Comparison of ENCODE assay signal across 10 mouse cellular contexts in genomic region chr11:30057299-30057698, GRCm38 (mm10). TPM values are rescaled to one million over a fixed set of nuclear protein-coding genes. Genes with fewer than 3 reads are reported as not detected.
A peak's percentile ranks its signal among the peaks of the same experiment; 100 is the strongest.
DNase-seq lines count a peak whose midpoint lies in the region; ATAC-seq and TF ChIP-seq lines count a peak whose summit lies in the region.
"Had no signal": no experiment of that assay in that cellular context is flagged by ENCODE, and none has a peak within 500 bp of the region (broad histone marks: within the 10 kb centered on the region; RNA-seq: fewer than 3 reads in every experiment).

No protein-coding gene starts in this region.

- H3K36me3 ChIP-seq in midbrain, embryonic 11.5 days (ENCODE audit: control insufficient read depth, insufficient read depth, low read length) = no peaks in the 10 kb centered on the region
- H3K36me3 ChIP-seq in midbrain, embryonic 13.5 days = no peaks in the 10 kb centered on the region
- H3K36me3 ChIP-seq: hindbrain, embryonic 15.5 days had no signal

- H3K27ac ChIP-seq in midbrain, embryonic 11.5 days (ENCODE audit: low read depth, low read length) = no peak overlapping the region
- no peak overlapping the region for H3K27ac ChIP-seq in midbrain, embryonic 13.5 days
- H3K27ac ChIP-seq in olfactory bulb, adult 2 months (ENCODE audit: insufficient read depth, low read depth, low read length) = no peak overlapping the region
- H3K27ac ChIP-seq: hindbrain, embryonic 15.5 days had no signal

- no peak overlapping the region for H3K9ac ChIP-seq in midbrain, embryonic 11.5 days (ENCODE audit: low read length)
- no peak overlapping the region for H3K9ac ChIP-seq in midbrain, embryonic 13.5 days (replicated peaks)
- H3K9ac ChIP-seq: hindbrain, embryonic 15.5 days had no signal

- peak; percentile 41; the same call in 1 of the 2 replicates for TF ChIP-seq CTCF in olfactory bulb, adult 2 months (IDR thresholded peaks at IDR 0.05; ENCODE audit: insufficient read depth, low read depth, low read length)

- no peaks in the 10 kb centered on the region for H3K9me3 ChIP-seq in midbrain, embryonic 11.5 days (ENCODE audit: control insufficient read depth, low read length)
- no peaks in the 10 kb centered on the region for H3K9me3 ChIP-seq in midbrain, embryonic 13.5 days
- H3K9me3 ChIP-seq: hindbrain, embryonic 15.5 days had no signal

- ATAC-seq in frontal cortex, adult (ENCODE audit: low TSS enrichment) = peak; percentile 92
- 0 out of 2 replicates have a peak, but pooled peaks have one; percentile 30 for ATAC-seq in midbrain, embryonic 11.5 days (ENCODE audit: low FRiP score)
- ATAC-seq in midbrain, embryonic 13.5 days = no peak
- ATAC-seq: Patski had no signal

- H3K4me2 ChIP-seq in midbrain, embryonic 11.5 days = no peak overlapping the region
- H3K4me2 ChIP-seq in midbrain, embryonic 13.5 days (replicated peaks) = no peak overlapping the region
- H3K4me2 ChIP-seq: hindbrain, embryonic 15.5 days had no signal

- H3K4me1 ChIP-seq in midbrain, embryonic 11.5 days (ENCODE audit: control insufficient read depth, insufficient read depth, low read length) = no peaks in the 10 kb centered on the region
- H3K4me1 ChIP-seq in midbrain, embryonic 13.5 days (replicated peaks) = no peaks in the 10 kb centered on the region
- no peaks in the 10 kb centered on the region for H3K4me1 ChIP-seq in olfactory bulb, adult 2 months (ENCODE audit: control insufficient read depth, insufficient read depth, low read length)
- H3K4me1 ChIP-seq: hindbrain, embryonic 15.5 days had no signal

- no peaks in the 10 kb centered on the region for H3K27me3 ChIP-seq in midbrain, embryonic 11.5 days (ENCODE audit: control insufficient read depth, insufficient read depth, low read length)
- no peaks in the 10 kb centered on the region for H3K27me3 ChIP-seq in midbrain, embryonic 13.5 days
- H3K27me3 ChIP-seq: hindbrain, embryonic 15.5 days; Patski had no signal

- DNase-seq in frontal cortex, postnatal 10 days (ENCODE audit: low spot score in 2 of 2) = no peak
- DNase-seq in midbrain, embryonic 11.5 days (ENCODE audit: low spot score, missing footprints) = peak; percentile 81
- DNase-seq in embryo, embryonic 11.5 days (ENCODE audit: low read depth, low spot score) = peak; percentile 2
- DNase-seq in gastrocnemius, adult 8-10 months (ENCODE audit: low spot score in 2 of 2) = no peak
- DNase-seq in spleen, adult 18-20 months = no peak

- H3K4me3 ChIP-seq in midbrain, embryonic 11.5 days (ENCODE audit: low read depth, low read length) = no peak overlapping the region
- no peak overlapping the region for H3K4me3 ChIP-seq in midbrain, embryonic 13.5 days (replicated peaks)
- H3K4me3 ChIP-seq in olfactory bulb, adult 2 months (ENCODE audit: insufficient read depth, low read depth, low read length) = no peak overlapping the region
- H3K4me3 ChIP-seq: hindbrain, embryonic 15.5 days had no signal

- TF ChIP-seq POLR2A in olfactory bulb, adult 2 months (IDR thresholded peaks at IDR 0.05; ENCODE audit: insufficient read depth, low read depth, low read length) = no peak

- WGBS in midbrain, embryonic 11.5 days = 54% methylated on average over 8 of the region's 8 CpGs
- WGBS in midbrain, embryonic 13.5 days = 52% methylated on average over 8 of the region's 8 CpGs
- 57% methylated on average over 8 of the region's 8 CpGs for WGBS in olfactory bulb, adult 2 months

RNA-seq across cellular contexts. Expression of gene Eml6, which starts 31.5 kb away (rescaled TPM):
- polyA plus RNA-seq in midbrain, embryonic 11.5 days (2014; fragmentation: Nextera tagmentation; extraction: Ambion mirVana) = 1.3 and 1.4 TPM in 2 replicates
- 3.1 and 4.0 TPM in 2 replicates for polyA plus RNA-seq in midbrain, embryonic 13.5 days (2015; fragmentation: Nextera tagmentation; extraction: Ambion mirVana)
- not detected in 2 replicates for polyA plus RNA-seq in olfactory bulb, adult 2 months (2012; ENCODE audit: insufficient read depth, insufficient read length, low replicate concordance, missing spikeins)
- total RNA-seq in gastrocnemius, adult 8-10 months (2022) = 1 to 10 TPM in 1 of 4 experiments, under 1 TPM in 3; 0.63 to 1.0 (median 0.77) TPM

Comparison
In these comparisons a context has a peak if more than half of its experiments do, and no peak if none do; other contexts are left out.
1. DNase-seq: peak in midbrain, embryonic 11.5 days (single experiment) and embryo, embryonic 11.5 days (single experiment); none in frontal cortex, postnatal 10 days (0 of 2), gastrocnemius, adult 8-10 months (0 of 2) and spleen, adult 18-20 months (0 of 2).